Mouse (Mus musculus) heart, adult 11 months (tissue): ENCODE data around the gene Hsd11b2.

Experiments used
- DNase-seq: peaks from one replicate; pipeline ENCODE4 v3.0.0; 2022

Hsd11b2 gene

DNA sequence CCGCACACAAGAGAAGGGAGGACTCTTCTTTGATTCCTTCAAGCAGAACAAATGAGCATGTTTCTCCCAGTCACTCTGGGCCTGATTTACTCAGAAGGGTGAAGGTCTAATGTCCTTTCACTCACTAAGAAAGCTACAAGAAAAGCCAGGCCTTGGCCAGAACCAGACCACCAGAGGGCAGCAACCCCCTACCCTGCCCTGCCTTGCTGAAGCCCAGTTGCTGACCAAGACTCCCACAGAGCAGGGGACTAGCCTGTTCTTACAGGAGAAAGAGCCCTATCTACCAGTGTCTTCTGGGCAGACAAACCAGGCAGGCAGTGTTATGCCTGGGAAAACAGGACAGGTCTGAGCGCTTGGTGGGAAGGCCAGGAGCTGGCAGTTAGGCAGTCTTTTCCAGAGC, 34.2 kb upstream of the Hsd11b2 start:
- peak; percentile 96 for DNase-seq

DNA sequence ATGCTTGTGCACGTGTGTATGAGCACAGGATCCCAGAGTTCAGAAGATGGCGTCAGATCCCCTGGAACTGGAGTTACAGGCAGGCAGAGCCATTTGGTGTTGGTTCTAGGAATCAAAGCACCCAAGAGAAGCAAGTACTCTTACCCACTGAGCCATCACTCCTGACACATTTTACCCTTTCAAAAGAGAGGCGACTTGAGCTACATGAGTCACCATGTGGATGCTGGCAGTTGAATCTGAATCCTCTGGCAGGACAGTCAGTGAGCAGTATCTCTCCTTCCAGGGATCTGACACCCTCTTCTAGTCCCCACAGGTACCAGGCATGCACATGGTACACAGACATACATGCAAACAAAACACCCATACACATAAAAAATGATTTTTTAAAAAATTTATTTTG, 30.5 kb upstream of the Hsd11b2 start:
- DNase-seq, result no peak

DNA sequence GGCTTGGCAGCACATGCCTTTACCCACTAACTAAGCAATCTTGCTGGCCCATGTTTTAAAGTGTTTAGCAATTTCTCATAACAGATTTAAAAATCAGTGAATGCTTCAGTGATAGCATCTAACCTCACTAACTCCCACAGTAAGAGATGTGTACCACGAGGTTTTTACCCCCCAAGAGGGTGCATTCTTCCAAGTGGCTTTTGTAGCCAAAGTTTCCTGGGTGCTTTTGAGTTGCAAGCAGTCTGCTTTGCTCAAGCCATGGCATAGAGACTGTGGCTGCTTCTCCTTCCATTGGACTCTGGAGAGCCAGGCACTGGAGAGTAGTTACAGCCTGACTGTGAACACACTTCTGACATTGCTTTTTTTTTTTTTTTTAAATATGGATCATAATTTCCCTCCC, 29.3 kb upstream of the Hsd11b2 start:
- no peak for DNase-seq

DNA sequence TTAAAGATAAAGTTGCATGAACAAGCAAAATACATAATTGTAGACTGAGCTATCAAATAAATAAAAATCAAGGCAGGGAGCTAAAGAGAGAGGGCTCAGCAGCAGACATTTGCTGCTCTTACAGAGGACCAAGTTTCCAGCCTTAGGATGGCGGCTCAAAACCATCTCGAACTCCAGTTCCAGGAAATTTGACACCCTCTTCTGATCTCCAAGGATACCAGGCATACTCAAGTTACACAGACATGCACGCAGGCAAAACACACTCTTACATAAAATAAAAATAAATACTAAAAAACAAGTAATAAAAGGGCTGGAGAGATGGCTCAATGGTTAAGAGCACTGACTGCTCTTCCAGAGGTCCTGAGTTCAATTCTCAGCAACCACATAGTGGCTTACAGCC, 25.1 kb upstream of the Hsd11b2 start:
- DNase-seq, result no peak

DNA sequence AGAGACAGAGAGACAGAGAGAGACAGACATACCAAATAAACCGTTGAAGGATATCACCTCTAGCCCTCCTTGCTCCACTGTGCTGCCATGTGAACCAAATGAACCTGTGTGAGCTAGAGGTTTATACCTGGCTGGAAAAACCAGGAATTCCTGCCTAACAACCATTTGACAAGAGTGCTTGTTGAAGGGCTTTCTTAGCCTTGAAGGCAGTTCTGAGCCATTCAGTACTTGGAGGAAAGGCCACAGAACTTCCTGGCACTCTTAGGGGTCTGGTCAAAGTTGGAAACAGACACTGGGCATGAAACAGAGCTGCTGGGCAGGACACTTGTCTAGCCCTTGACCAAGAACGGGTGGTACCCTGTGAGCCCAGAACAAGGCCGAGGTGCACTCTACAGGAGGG, 24.0 kb upstream of the Hsd11b2 start:
- DNase-seq, result no peak

GRCm38 (mm10) chr8:105495350-105496302, 22.9 kb upstream of the Hsd11b2 start:
- peak; percentile 89 for DNase-seq

GRCm38 (mm10) chr8:105496439-105497180, 21.9 kb upstream of the Hsd11b2 start, which contains the start of gene Zdhhc1:
TSS of gene Zdhhc1 (minus strand) at chr8:105496902.
- peak; percentile 99 for DNase-seq

DNA sequence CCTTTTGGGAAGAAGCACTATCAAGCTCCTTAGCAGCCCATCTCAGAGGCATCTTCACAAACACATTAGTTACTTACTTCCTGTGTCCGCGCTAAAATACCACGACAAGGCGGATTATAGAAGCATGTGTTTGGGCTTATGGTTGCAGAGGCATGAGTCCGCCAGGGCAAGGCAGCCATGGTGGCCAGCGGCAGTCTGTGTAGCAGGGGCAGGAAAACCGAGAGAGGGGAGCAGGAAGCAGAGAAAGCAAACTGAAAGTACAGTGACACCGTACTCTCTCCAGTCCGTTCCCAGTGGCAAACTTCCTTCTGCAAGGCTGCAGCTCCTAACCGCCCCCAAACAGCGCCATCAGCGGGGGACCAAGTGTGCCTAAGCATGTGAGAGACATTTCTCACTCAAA, 18.8 kb upstream of the Hsd11b2 start:
- DNase-seq, result peak; percentile 93

DNA sequence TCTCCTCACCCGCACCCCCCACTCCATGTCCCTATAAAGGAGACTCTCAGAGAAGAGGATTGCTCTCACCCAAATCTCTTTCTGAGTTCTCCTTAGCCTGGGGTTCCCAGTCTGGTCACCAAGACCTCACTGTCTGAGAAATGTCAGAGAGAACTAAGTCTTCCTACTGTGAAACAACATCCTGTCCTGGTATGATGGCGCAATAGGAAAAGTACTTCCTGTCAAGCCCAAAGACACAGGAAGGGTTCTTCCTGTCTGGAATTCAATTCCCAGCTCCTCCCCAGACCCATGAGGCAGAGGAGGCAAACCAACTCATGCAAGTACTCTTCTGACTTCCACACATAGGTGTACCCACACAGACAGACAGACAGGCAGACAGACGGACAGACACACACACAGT, 13.9 kb upstream of the Hsd11b2 start:
- DNase-seq, result peak; percentile 95

GRCm38 (mm10) chr8:105506977-105507376, 11.6 kb upstream of the Hsd11b2 start:
- DNase-seq, result peak; percentile 93

- no peak for DNase-seq
Measured at GRCm38 (mm10) chr8:105508758-105509157, 9.8 kb upstream of the Hsd11b2 start.

- no peak for DNase-seq
Measured at GRCm38 (mm10) chr8:105509997-105510735, 8.4 kb upstream of the Hsd11b2 start.

- peak; percentile 86 for DNase-seq
Measured at GRCm38 (mm10) chr8:105514194-105514593, 4.4 kb upstream of the Hsd11b2 start.

GRCm38 (mm10) chr8:105514656-105515055, 3.9 kb upstream of the Hsd11b2 start:
- peak; percentile 96 for DNase-seq

- peak; percentile 96 for DNase-seq
Measured at GRCm38 (mm10) chr8:105516018-105516645, 2.4 kb upstream of the Hsd11b2 start.

- peak; percentile 90 for DNase-seq
Measured at GRCm38 (mm10) chr8:105517346-105517745, 1.2 kb upstream of the Hsd11b2 start.

- DNase-seq, result peak; percentile 92
Measured at GRCm38 (mm10) chr8:105519591-105519990, 1.0 kb downstream of the Hsd11b2 start.

- DNase-seq, result no peak
Measured at GRCm38 (mm10) chr8:105520521-105520920, 2.0 kb downstream of the Hsd11b2 start.

- no peak for DNase-seq
Measured at GRCm38 (mm10) chr8:105521061-105521460, 2.5 kb downstream of the Hsd11b2 start.

DNA sequence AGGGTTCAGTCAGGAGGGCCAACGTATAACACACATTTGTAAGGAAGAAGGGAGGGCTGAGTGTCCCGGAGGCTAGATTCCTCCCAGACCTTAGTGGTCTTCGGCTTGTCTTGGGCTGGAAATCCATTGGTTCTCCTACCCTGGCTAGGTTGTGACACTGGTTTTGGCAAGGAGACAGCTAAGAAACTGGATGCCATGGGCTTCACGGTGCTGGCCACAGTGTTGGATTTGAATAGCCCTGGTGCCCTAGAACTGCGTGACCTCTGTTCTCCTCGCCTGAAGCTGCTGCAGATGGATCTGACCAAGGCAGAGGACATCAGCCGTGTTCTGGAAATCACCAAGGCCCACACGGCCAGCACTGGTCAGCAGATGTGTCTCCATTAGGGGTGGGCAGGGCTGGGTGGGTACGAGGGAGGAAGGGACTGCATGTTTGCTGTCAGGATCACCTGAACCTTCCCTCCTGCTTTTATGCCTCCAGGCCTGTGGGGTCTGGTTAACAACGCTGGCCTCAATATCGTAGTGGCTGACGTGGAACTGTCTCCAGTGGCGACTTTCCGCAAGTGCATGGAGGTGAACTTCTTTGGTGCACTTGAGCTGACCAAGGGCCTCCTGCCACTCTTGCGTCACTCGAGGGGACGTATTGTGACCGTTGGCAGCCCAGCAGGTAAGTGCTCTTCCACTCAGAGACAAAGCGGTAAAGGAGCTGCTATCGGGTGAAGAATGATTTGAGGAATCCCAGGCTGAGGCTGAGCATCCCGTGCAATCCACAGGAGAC, 3.6 kb downstream of the Hsd11b2 start:
- DNase-seq, result no peak

DNA sequence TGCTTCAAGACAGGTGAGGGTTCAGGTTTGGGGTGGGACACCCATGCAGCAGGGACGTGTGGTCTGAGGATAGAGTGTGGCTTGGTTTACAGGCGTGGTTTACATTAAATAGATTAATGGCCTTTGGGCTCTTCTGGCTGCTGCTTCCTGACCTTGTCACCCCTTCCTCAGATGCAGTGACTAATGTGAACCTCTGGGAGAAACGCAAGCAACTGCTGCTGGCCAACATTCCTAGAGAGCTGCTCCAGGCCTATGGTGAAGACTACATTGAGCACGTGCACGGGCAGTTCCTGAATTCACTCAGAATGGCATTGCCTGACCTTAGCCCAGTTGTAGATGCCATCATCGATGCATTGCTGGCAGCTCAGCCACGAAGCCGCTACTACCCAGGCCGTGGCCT, 4.3 kb downstream of the Hsd11b2 start:
- DNase-seq, result no peak

GRCm38 (mm10) chr8:105527110-105527509, 8.6 kb downstream of the Hsd11b2 start:
- peak; percentile 88 for DNase-seq
